19 mouse cellular contexts compared by ENCODE assay signal in genomic region chr13:45608593-45608992, GRCm38 (mm10).
A peak's percentile ranks its signal among the peaks of the same experiment; 100 is the strongest.
DNase-seq lines count a peak whose midpoint lies in the region; ATAC-seq and TF ChIP-seq lines count a peak whose summit lies in the region.
"Had no signal": no experiment of that assay in that cellular context is flagged by ENCODE, and none has a peak within 500 bp of the region (broad histone marks: within the 10 kb centered on the region; RNA-seq: fewer than 3 reads in every experiment).

No protein-coding gene starts in this region.

- H3K27ac ChIP-seq in gastrocnemius, adult 2 months: no peak overlapping the region
- H3K27ac ChIP-seq in liver, embryonic 14.5 days: no peak overlapping the region
- no peak overlapping the region for H3K27ac ChIP-seq in liver, embryonic 12.5 days
- no peak overlapping the region for H3K27ac ChIP-seq in MEL (ENCODE audit: control insufficient read depth, low read depth, low read length)
- H3K27ac ChIP-seq in small intestine, adult 2 months (ENCODE audit: insufficient read depth, low read depth, low read length): no peak overlapping the region
- H3K27ac ChIP-seq: embryonic facial prominence, embryonic 12.5 days; heart, embryonic 10.5 days; liver, embryonic 15.5 days; neural tube, embryonic 13.5 days had no signal

- H3K4me2 ChIP-seq in liver, embryonic 14.5 days (ENCODE audit: low read depth): no peak overlapping the region
- no peak overlapping the region for H3K4me2 ChIP-seq in liver, embryonic 12.5 days
- H3K4me2 ChIP-seq: embryonic facial prominence, embryonic 12.5 days; hindbrain, embryonic 15.5 days; liver, embryonic 15.5 days; neural tube, embryonic 13.5 days had no signal

- H3K27me3 ChIP-seq in liver, embryonic 14.5 days (ENCODE audit: control insufficient read depth, insufficient read depth, low read length): no peaks in the 10 kb centered on the region
- H3K27me3 ChIP-seq in liver, embryonic 12.5 days (replicated peaks): no peaks in the 10 kb centered on the region
- H3K27me3 ChIP-seq in MEL (ENCODE audit: control insufficient read depth in 1 of 2, insufficient read depth in 2 of 2, low read length in 2 of 2): no peaks in the 10 kb centered on the region
- no peaks in the 10 kb centered on the region for H3K27me3 ChIP-seq in small intestine, adult 2 months (ENCODE audit: control insufficient read depth, insufficient read depth, low read length)
- H3K27me3 ChIP-seq: embryonic facial prominence, embryonic 12.5 days; hindbrain, embryonic 15.5 days; liver, embryonic 15.5 days; neural tube, embryonic 13.5 days had no signal

- no peak for TF ChIP-seq POLR2A in MEL (IDR thresholded peaks at IDR 0.05; ENCODE audit: control insufficient read depth in 1 of 2, insufficient read depth in 1 of 2, low read depth in 1 of 2, low read length in 2 of 2, poor library complexity in 1 of 2)
- no peak for TF ChIP-seq POLR2A in small intestine, adult 2 months (IDR thresholded peaks at IDR 0.05; ENCODE audit: low read depth, low read length)

- no peak overlapping the region for H3K9ac ChIP-seq in liver, embryonic 14.5 days (replicated peaks)
- H3K9ac ChIP-seq in liver, embryonic 12.5 days: no peak overlapping the region
- no peak overlapping the region for H3K9ac ChIP-seq in MEL (ENCODE audit: control insufficient read depth, low read depth, low read length, poor library complexity, severe bottlenecking)
- H3K9ac ChIP-seq: embryonic facial prominence, embryonic 12.5 days; hindbrain, embryonic 15.5 days; liver, embryonic 15.5 days; neural tube, embryonic 13.5 days had no signal

- no peak for DNase-seq in gastrocnemius, adult 2 months
- no peak for DNase-seq in gastrocnemius, postnatal 4 days (ENCODE audit: low spot score in 2 of 2)
- no peak for DNase-seq in liver, embryonic 14.5 days (ENCODE audit: low read depth in 3 of 3, low spot score in 3 of 3)
- peak; percentile 18 for DNase-seq in MEL (ENCODE audit: low read depth, low spot score)
- DNase-seq in gastrocnemius, postnatal 25 days: no peak
- DNase-seq in cerebellum, adult 9-10 months: no peak
- DNase-seq: adrenal gland, postnatal 14 days; cerebellum, adult 18-20 months; gastrocnemius, postnatal 10 days; heart, postnatal 10 days; kidney, adult 9 months; lung, postnatal 36 days had no signal

- no peaks in the 10 kb centered on the region for H3K4me1 ChIP-seq in liver, embryonic 14.5 days (replicated peaks; ENCODE audit: control insufficient read depth in 2 of 2, insufficient read depth in 2 of 2, low read length in 1 of 2)
- H3K4me1 ChIP-seq in liver, embryonic 12.5 days: no peaks in the 10 kb centered on the region
- no peaks in the 10 kb centered on the region for H3K4me1 ChIP-seq in MEL (ENCODE audit: control insufficient read depth in 1 of 2, insufficient read depth in 2 of 2, low read length in 2 of 2)
- H3K4me1 ChIP-seq in small intestine, adult 2 months (ENCODE audit: control insufficient read depth, insufficient read depth, insufficient read length, low read length): no peaks in the 10 kb centered on the region
- H3K4me1 ChIP-seq: embryonic facial prominence, embryonic 12.5 days; heart, embryonic 10.5 days; liver, embryonic 15.5 days had no signal

- peak; percentile 44 for TF ChIP-seq CTCF in gastrocnemius, adult 2 months (IDR thresholded peaks at IDR 0.05)
- TF ChIP-seq CTCF in liver, embryonic 14.5 days (IDR thresholded peaks at IDR 0.05; ENCODE audit: low read depth): peak; percentile 29; the same call in 1 of the 2 replicates
- TF ChIP-seq CTCF in MEL (IDR thresholded peaks at IDR 0.05 in 2 of 3, conservative IDR thresholded peaks at IDR 0.05 in 1 of 3; ENCODE audit: control insufficient read depth in 1 of 3, insufficient read depth in 1 of 3, low read depth in 2 of 3, low read length in 3 of 3, poor library complexity in 1 of 3, severe bottlenecking in 1 of 3): peak; percentile 6 to 27 (median 23); a peak in 3 of 6 replicates
- TF ChIP-seq CTCF in small intestine, adult 2 months (IDR thresholded peaks at IDR 0.05; ENCODE audit: extremely low read depth, insufficient read length, insufficient replicate concordance, low read depth, low read length): peak; percentile 27; the same call in 1 of the 2 replicates

- H3K79me2 ChIP-seq in MEL (ENCODE audit: control insufficient read depth, insufficient read depth, low read length, poor library complexity): no peaks in the 10 kb centered on the region

- 73% methylated on average over 5 of the region's 5 CpGs for WGBS in liver, embryonic 14.5 days (ENCODE audit: insufficient replicate concordance)
- WGBS in liver, embryonic 12.5 days (ENCODE audit: insufficient replicate concordance): 86% methylated on average over 5 of the region's 5 CpGs
- WGBS in small intestine, adult 2 months: 98% methylated on average over 5 of the region's 5 CpGs

- no peaks in the 10 kb centered on the region for H3K36me3 ChIP-seq in liver, embryonic 14.5 days (replicated peaks; ENCODE audit: control insufficient read depth, insufficient read depth, low read depth)
- H3K36me3 ChIP-seq in liver, embryonic 12.5 days: no peaks in the 10 kb centered on the region
- no peaks in the 10 kb centered on the region for H3K36me3 ChIP-seq in MEL (ENCODE audit: control insufficient read depth in 1 of 2, insufficient read depth in 2 of 2, low read length in 2 of 2)
- H3K36me3 ChIP-seq in small intestine, adult 2 months (ENCODE audit: control insufficient read depth, insufficient read depth, low read length): no peaks in the 10 kb centered on the region
- H3K36me3 ChIP-seq: embryonic facial prominence, embryonic 12.5 days; heart, embryonic 10.5 days; hindbrain, embryonic 15.5 days; liver, embryonic 15.5 days; neural tube, embryonic 13.5 days had no signal

- no peak for TF ChIP-seq EP300 in liver, embryonic 14.5 days (IDR thresholded peaks at IDR 0.05; ENCODE audit: low read depth)
- TF ChIP-seq EP300 in MEL (IDR thresholded peaks at IDR 0.05; ENCODE audit: low read depth in 1 of 2, low read length in 2 of 2): no peak

- intact Hi-C loops in gastrocnemius, adult 2 months (cut with DNase I): no loop called here

- H3K9me3 ChIP-seq in liver, embryonic 14.5 days (ENCODE audit: control insufficient read depth, low read length): no peaks in the 10 kb centered on the region; the same call in 1 of the 2 replicates
- H3K9me3 ChIP-seq in liver, embryonic 12.5 days (replicated peaks): peaks cover 6% of the 10 kb centered on the region; the same call in 1 of the 2 replicates
- no peaks in the 10 kb centered on the region for H3K9me3 ChIP-seq in MEL (replicated peaks; ENCODE audit: insufficient read depth, low read length)
- H3K9me3 ChIP-seq: heart, embryonic 10.5 days; hindbrain, embryonic 15.5 days; liver, embryonic 15.5 days; neural tube, embryonic 13.5 days had no signal

- no peak overlapping the region for H3K4me3 ChIP-seq in gastrocnemius, adult 2 months
- no peak overlapping the region for H3K4me3 ChIP-seq in liver, embryonic 14.5 days (ENCODE audit: insufficient read depth in 1 of 2, low read depth in 2 of 2, low read length in 2 of 2)
- H3K4me3 ChIP-seq in liver, embryonic 12.5 days: no peak overlapping the region
- H3K4me3 ChIP-seq in MEL (ENCODE audit: control insufficient read depth in 1 of 2, insufficient read depth in 1 of 2, low read depth in 2 of 2, low read length in 2 of 2): no peak overlapping the region
- no peak overlapping the region for H3K4me3 ChIP-seq in small intestine, adult 2 months (ENCODE audit: low read depth, low read length)
- H3K4me3 ChIP-seq: embryonic facial prominence, embryonic 12.5 days; heart, embryonic 10.5 days; hindbrain, embryonic 15.5 days; liver, embryonic 15.5 days; neural tube, embryonic 13.5 days had no signal

- ATAC-seq in liver, embryonic 14.5 days (ENCODE audit: insufficient read depth): no peak
- ATAC-seq in liver, embryonic 12.5 days: no peak

- no peak for TF ChIP-seq RAD21 in MEL (IDR thresholded peaks at IDR 0.05; ENCODE audit: low read depth, low read length)

TF ChIP-seq in MEL, 35 proteins besides CTCF, POLR2A, EP300 and RAD21:
- TF ChIP-seq CHD1 (IDR thresholded peaks at IDR 0.05; ENCODE audit: low read depth, low read length): no peak
- no peak for TF ChIP-seq HCFC1 (IDR thresholded peaks at IDR 0.05; ENCODE audit: low read depth, low read length)
